Comparison of ENCODE assay signal across 7 mouse cellular contexts in genomic region chr9:69453901-69454666, GRCm38 (mm10). TPM values are rescaled to one million over a fixed set of nuclear protein-coding genes. Genes with fewer than 3 reads are reported as not detected.
DNase-seq lines count a peak whose midpoint lies in the region; ATAC-seq and TF ChIP-seq lines count a peak whose summit lies in the region.

No protein-coding gene starts in this region.

- TF ChIP-seq POLR2A in CH12.LX (IDR thresholded peaks at IDR 0.05; ENCODE audit: low read depth, low read length): no peak
- no peak for TF ChIP-seq POLR2A in olfactory bulb, adult 2 months (IDR thresholded peaks at IDR 0.05; ENCODE audit: insufficient read depth, low read depth, low read length)

- H3K79me2 ChIP-seq in CH12.LX (replicated peaks; ENCODE audit: control insufficient read depth, extremely low read depth, insufficient read depth, poor library complexity, severe bottlenecking): no peaks in the 10 kb centered on the region

- peak; percentile 91 for DNase-seq in 416B (ENCODE audit: low read depth)
- no peak for DNase-seq in CH12.LX (ENCODE audit: extremely low read depth)
- DNase-seq in hindbrain, embryonic 14.5 days (ENCODE audit: low spot score): no peak
- no peak for DNase-seq in frontal cortex, postnatal 14 days (ENCODE audit: low spot score in 2 of 2)

- peak overlapping the region; percentile 8; the same call in 1 of the 2 replicates for H3K4me2 ChIP-seq in CH12.LX (ENCODE audit: insufficient read depth, low read depth, poor library complexity, severe bottlenecking)
- H3K4me2 ChIP-seq in embryonic facial prominence, embryonic 12.5 days (replicated peaks): peak overlapping the region; percentile 77
- H3K4me2 ChIP-seq in hindbrain, embryonic 14.5 days (replicated peaks): peak overlapping the region; percentile 60
- H3K4me2 ChIP-seq in lung, embryonic 16.5 days (ENCODE audit: low read depth, low read length): peak overlapping the region; percentile 71

- ATAC-seq in embryonic facial prominence, embryonic 12.5 days (ENCODE audit: insufficient number of reproducible peaks, insufficient read depth, low FRiP score, low TSS enrichment): peak; percentile 47; the same call in 1 of the 2 replicates
- ATAC-seq in hindbrain, embryonic 14.5 days (ENCODE audit: low FRiP score): peak; percentile 27; the same call in 1 of the 2 replicates
- peak; percentile 59 for ATAC-seq in lung, embryonic 16.5 days (ENCODE audit: low read depth)

- no peak overlapping the region for H3K4me3 ChIP-seq in CH12.LX (replicated peaks in 1 of 3; ENCODE audit: low read depth in 2 of 3, low read length in 2 of 3, poor library complexity in 1 of 3)
- H3K4me3 ChIP-seq in embryonic facial prominence, embryonic 12.5 days: peak overlapping the region; percentile 65
- H3K4me3 ChIP-seq in hindbrain, embryonic 14.5 days (replicated peaks; ENCODE audit: low read length): peak overlapping the region; percentile 41
- H3K4me3 ChIP-seq in lung, embryonic 16.5 days (ENCODE audit: low read length): peak overlapping the region; percentile 82
- peak overlapping the region; percentile 50 for H3K4me3 ChIP-seq in olfactory bulb, adult 2 months (ENCODE audit: insufficient read depth, low read depth, low read length)

- peaks cover under 1 to 28% of the 10 kb centered on the region in 2 experiments; a peak in 3 of 4 replicates for H3K4me1 ChIP-seq in CH12.LX (ENCODE audit: control insufficient read depth in 1 of 2, insufficient read depth in 2 of 2)
- peaks cover 56% of the 10 kb centered on the region for H3K4me1 ChIP-seq in embryonic facial prominence, embryonic 12.5 days
- 0 out of 2 replicates have a peak, but pooled peaks cover 12% of the 10 kb centered on the region for H3K4me1 ChIP-seq in hindbrain, embryonic 14.5 days (replicated peaks; ENCODE audit: control insufficient read depth, insufficient read depth, low read length)
- peaks cover 46% of the 10 kb centered on the region for H3K4me1 ChIP-seq in lung, embryonic 16.5 days (replicated peaks; ENCODE audit: control insufficient read depth, insufficient read depth, low read length)
- peaks cover 24% of the 10 kb centered on the region for H3K4me1 ChIP-seq in olfactory bulb, adult 2 months (ENCODE audit: control insufficient read depth, insufficient read depth, low read length)

- no peaks in the 10 kb centered on the region for H3K9me3 ChIP-seq in CH12.LX (replicated peaks; ENCODE audit: low read length)
- no peaks in the 10 kb centered on the region for H3K9me3 ChIP-seq in embryonic facial prominence, embryonic 12.5 days
- H3K9me3 ChIP-seq in hindbrain, embryonic 14.5 days (ENCODE audit: control insufficient read depth, low read length): no peaks in the 10 kb centered on the region
- H3K9me3 ChIP-seq in lung, embryonic 16.5 days (ENCODE audit: control insufficient read depth, low read length): no peaks in the 10 kb centered on the region

- no peak for TF ChIP-seq CTCF in CH12.LX (conservative IDR thresholded peaks at IDR 0.05 in 1 of 2, IDR thresholded peaks at IDR 0.05 in 1 of 2; ENCODE audit: low read depth in 2 of 2, low read length in 2 of 2)
- no peak for TF ChIP-seq CTCF in olfactory bulb, adult 2 months (IDR thresholded peaks at IDR 0.05; ENCODE audit: insufficient read depth, low read depth, low read length)

- no peak overlapping the region for H3K27ac ChIP-seq in CH12.LX (ENCODE audit: insufficient read depth, low read depth)
- H3K27ac ChIP-seq in embryonic facial prominence, embryonic 12.5 days: peak overlapping the region; percentile 91
- H3K27ac ChIP-seq in hindbrain, embryonic 14.5 days: peak overlapping the region; percentile 83
- H3K27ac ChIP-seq in lung, embryonic 16.5 days (ENCODE audit: low read length): peak overlapping the region; percentile 98
- no peak overlapping the region for H3K27ac ChIP-seq in olfactory bulb, adult 2 months (ENCODE audit: insufficient read depth, low read depth, low read length)

- TF ChIP-seq EP300 in CH12.LX (IDR thresholded peaks at IDR 0.05; ENCODE audit: low read length): no peak

- dilution Hi-C loops in CH12.LX (cut with MboI; ENCODE audit: extremely low pct_ligation_motif_present, extremely low pct_unique_long_range_greater_than_20kb, low sequenced_read_pairs): no loop called here

- no peaks in the 10 kb centered on the region for H3K36me3 ChIP-seq in CH12.LX (replicated peaks in 1 of 2; ENCODE audit: control insufficient read depth in 1 of 2, insufficient read depth in 1 of 2, low read length in 1 of 2)
- H3K36me3 ChIP-seq in embryonic facial prominence, embryonic 12.5 days: no peaks in the 10 kb centered on the region
- no peaks in the 10 kb centered on the region for H3K36me3 ChIP-seq in hindbrain, embryonic 14.5 days (replicated peaks; ENCODE audit: control insufficient read depth, insufficient read depth)
- H3K36me3 ChIP-seq in lung, embryonic 16.5 days (ENCODE audit: control insufficient read depth, insufficient read depth, low read length): no peaks in the 10 kb centered on the region

- 8% methylated on average over 32 of the region's 32 CpGs for WGBS in embryonic facial prominence, embryonic 12.5 days
- WGBS in hindbrain, embryonic 14.5 days: 9% methylated on average over 32 of the region's 32 CpGs
- WGBS in lung, embryonic 16.5 days: 4% methylated on average over 32 of the region's 32 CpGs
- 25% methylated on average over 32 of the region's 32 CpGs for WGBS in olfactory bulb, adult 2 months

- H3K9ac ChIP-seq in CH12.LX (ENCODE audit: insufficient read depth, low read depth): no peak overlapping the region
- H3K9ac ChIP-seq in embryonic facial prominence, embryonic 12.5 days: peak overlapping the region; percentile 76
- H3K9ac ChIP-seq in hindbrain, embryonic 14.5 days: peak overlapping the region; percentile 60
- peak overlapping the region; percentile 97 for H3K9ac ChIP-seq in lung, embryonic 16.5 days (ENCODE audit: low read length)

- no peaks in the 10 kb centered on the region for H3K27me3 ChIP-seq in CH12.LX (replicated peaks)
- H3K27me3 ChIP-seq in embryonic facial prominence, embryonic 12.5 days: no peaks in the 10 kb centered on the region
- H3K27me3 ChIP-seq in hindbrain, embryonic 14.5 days (ENCODE audit: control insufficient read depth, insufficient read depth, low read length): peaks cover 25% of the 10 kb centered on the region
- no peaks in the 10 kb centered on the region for H3K27me3 ChIP-seq in lung, embryonic 16.5 days (ENCODE audit: control insufficient read depth, insufficient read depth, low read depth, low read length)

- no peak for TF ChIP-seq RAD21 in CH12.LX (IDR thresholded peaks at IDR 0.05; ENCODE audit: low read depth, low read length)

- in situ Hi-C loops in CH12.LX (cut with MboI; ENCODE audit: low pct_ligation_motif_present, low pct_unique_long_range_greater_than_20kb, low sequenced_read_pairs): no loop called here

TF ChIP-seq in CH12.LX, 34 proteins besides CTCF, POLR2A, EP300 and RAD21:
- TF ChIP-seq SMC3 (IDR thresholded peaks at IDR 0.05; ENCODE audit: low read depth, low read length): no peak
- TF ChIP-seq JUND (conservative IDR thresholded peaks at IDR 0.05; ENCODE audit: low read depth, low read length): no peak
- TF ChIP-seq POLR2AphosphoS2 (IDR thresholded peaks at IDR 0.05; ENCODE audit: low read depth, low read length): no peak
- TF ChIP-seq ZC3H11A (IDR thresholded peaks at IDR 0.05; ENCODE audit: low read depth, low read length): no peak
- TF ChIP-seq MAZ (IDR thresholded peaks at IDR 0.05; ENCODE audit: low read depth, low read length): no peak
- TF ChIP-seq TBP (conservative IDR thresholded peaks at IDR 0.05; ENCODE audit: low read depth, low read length): no peak
- TF ChIP-seq MEF2A (IDR thresholded peaks at IDR 0.05; ENCODE audit: borderline replicate concordance, low read depth, low read length): no peak
TF ChIP-seq in CH12.LX: peak in this region for 0.

RNA-seq across cellular contexts. Expression of gene Anxa2, which starts 0.7 kb away (rescaled TPM):
- total RNA-seq in CH12.LX (2012; rRNA removed) (0.08 and 0.13 TPM in 2 replicates), CH12.LX (2014; rRNA removed) (0.26 TPM in 1 of 2 replicates, not detected in the other)
- polyA plus RNA-seq in CH12.LX (2012; ENCODE audit: insufficient read length, low read depth): 0.16 TPM in 1 of 2 replicates, not detected in the other
- 636 and 644 TPM in 2 replicates for polyA plus RNA-seq in embryonic facial prominence, embryonic 12.5 days (2016; fragmentation: Nextera tagmentation; extraction: Ambion mirVana)
- polyA plus RNA-seq in hindbrain, embryonic 14.5 days (2014; fragmentation: Nextera tagmentation; extraction: Ambion mirVana): 143 and 158 TPM in 2 replicates
- polyA plus RNA-seq in lung, embryonic 16.5 days (2015; fragmentation: Nextera tagmentation; extraction: Ambion mirVana): 973 and 1,115 TPM in 2 replicates
- polyA plus RNA-seq in olfactory bulb, adult 2 months (2012; ENCODE audit: insufficient read depth, insufficient read length, low replicate concordance, missing spikeins): 662 TPM in 1 of 2 replicates, not detected in the other

RNA-seq across cellular contexts. Expression of gene Ice2, which starts 56.4 kb away (rescaled TPM):
- 13.3 and 13.6 TPM in 2 replicates for total RNA-seq in CH12.LX (2012; rRNA removed)
- 23.1 and 28.2 TPM in 2 replicates for total RNA-seq in CH12.LX (2014; rRNA removed)
- polyA plus RNA-seq in CH12.LX (2012; ENCODE audit: insufficient read length, low read depth): 14.9 and 15.8 TPM in 2 replicates
- polyA plus RNA-seq in embryonic facial prominence, embryonic 12.5 days (2016; fragmentation: Nextera tagmentation; extraction: Ambion mirVana): 24.2 and 27.2 TPM in 2 replicates
- polyA plus RNA-seq in hindbrain, embryonic 14.5 days (2014; fragmentation: Nextera tagmentation; extraction: Ambion mirVana): 10.4 and 12.5 TPM in 2 replicates
- polyA plus RNA-seq in lung, embryonic 16.5 days (2015; fragmentation: Nextera tagmentation; extraction: Ambion mirVana): 18.8 and 21.5 TPM in 2 replicates
- polyA plus RNA-seq in olfactory bulb, adult 2 months (2012; ENCODE audit: insufficient read depth, insufficient read length, low replicate concordance, missing spikeins): not detected in 2 replicates

Comparison
In these comparisons a context has a peak if more than half of its experiments do, and no peak if none do; other contexts are left out.
1. H3K27ac ChIP-seq: peak in embryonic facial prominence, embryonic 12.5 days (single experiment), hindbrain, embryonic 14.5 days (single experiment) and lung, embryonic 16.5 days (single experiment); none in CH12.LX (single experiment) and olfactory bulb, adult 2 months (single experiment).
2. H3K4me2 ChIP-seq: peak in every context shown above with its lines; median percentile 77 in embryonic facial prominence, embryonic 12.5 days; 71 in lung, embryonic 16.5 days; 60 in hindbrain, embryonic 14.5 days; 8 in CH12.LX.
3. H3K4me3 ChIP-seq: peak in embryonic facial prominence, embryonic 12.5 days (single experiment), hindbrain, embryonic 14.5 days (single experiment), lung, embryonic 16.5 days (single experiment) and olfactory bulb, adult 2 months (single experiment); none in CH12.LX (0 of 3).
4. RNA of gene Anxa2, which starts 0.7 kb away (polyA plus RNA-seq): 973 to 1,115 TPM in lung, embryonic 16.5 days, 662 TPM in olfactory bulb, adult 2 months, 636 to 644 TPM in embryonic facial prominence, embryonic 12.5 days and 143 to 158 TPM in hindbrain, embryonic 14.5 days; 0.16 TPM in CH12.LX; every median in the first group is over 100 times any median in the second.
5. RNA of gene Ice2, which starts 56.4 kb away (polyA plus RNA-seq): 24.2 to 27.2 TPM in embryonic facial prominence, embryonic 12.5 days, 18.8 to 21.5 TPM in lung, embryonic 16.5 days, 14.9 to 15.8 TPM in CH12.LX and 10.4 to 12.5 TPM in hindbrain, embryonic 14.5 days; not detected in olfactory bulb, adult 2 months; every median in the first group is over 10 times any median in the second.
6. Peak in every context shown above with its lines, with median percentiles within 50 percentile points of each other: ATAC-seq.